Mouse (Mus musculus): ENCODE measurements at regions not wholly inside any gene's neighbourhood (a gene's known extent, or its start where the extent isn't known, plus 50 kb on each side); places are given as distances from the start of the nearest gene placed in this dataset.

GRCm38 (mm10) chr3:80211323-80212109, 327.2 kb downstream of the Fam198b start:
- TF ChIP-seq CHD2 (IDR thresholded peaks at IDR 0.05; ENCODE audit: low read depth, low read length) (no peak), MAFK (IDR thresholded peaks at IDR 0.05; ENCODE audit: insufficient read depth, low read depth, low read length) (no peak), ZNF384 (IDR thresholded peaks at IDR 0.05; ENCODE audit: low read depth, low read length) (no peak)
